Mouse (Mus musculus) liver, embryonic 13.5 days (tissue): ENCODE measurements at regions not wholly inside any gene's neighbourhood (a gene's known extent, or its start where the extent isn't known, plus 50 kb on each side); places are given as distances from the start of the nearest gene placed in this dataset.

Experiments
- ATAC-seq: fragments of 200-750 bp; cut with Nextera tagmentation; 2 replicates; pipeline ENCODE4 v1.8.0; 2017; ENCODE audit warnings: low read depth, mild to moderate bottlenecking, moderate number of reproducible peaks, moderate library complexity
- DNase-seq: peaks from one replicate; pipeline ENCODE4 v3.0.0; 2022
- H3K27ac ChIP-seq: fragments of 300-500 bp; sonication (generic); 2 replicates; pipeline ENCODE4 v1.5.1; 2015; ENCODE audit warnings: moderate library complexity, mild to moderate bottlenecking, inconsistent platforms
- H3K27me3 ChIP-seq: fragments of 300-500 bp; sonication (generic); 2 replicates; pipeline ENCODE4 v1.6.1; 2015; ENCODE audit warnings: mild to moderate bottlenecking, inconsistent platforms
- H3K36me3 ChIP-seq: fragments of 300-500 bp; sonication (generic); 2 replicates; pipeline ENCODE4 v1.6.1; 2015; ENCODE audit warnings: mild to moderate bottlenecking, inconsistent platforms
- H3K4me1 ChIP-seq: fragments of 300-500 bp; sonication (generic); replicated peaks from 2 replicates; pipeline ENCODE4 v1.6.1; 2015; ENCODE audit warnings: inconsistent platforms
- H3K4me2 ChIP-seq: fragments of 300-500 bp; sonication (generic); 2 replicates; pipeline ENCODE4 v1.6.1; 2015; ENCODE audit warnings: inconsistent platforms, mild to moderate bottlenecking, moderate library complexity
- H3K4me3 ChIP-seq: fragments of 300-500 bp; sonication (generic); replicated peaks from 2 replicates; pipeline ENCODE4 v1.5.1; 2015; ENCODE audit warnings: mild to moderate bottlenecking, inconsistent platforms
- H3K9ac ChIP-seq: fragments of 300-500 bp; sonication (generic); 2 replicates; pipeline ENCODE4 v1.6.1; 2015; ENCODE audit warnings: mild to moderate bottlenecking, inconsistent platforms
- H3K9me3 ChIP-seq: fragments of 300-500 bp; sonication (generic); replicated peaks from 2 replicates; pipeline ENCODE4 v1.6.1; 2016; ENCODE audit warnings: inconsistent platforms
- WGBS: fragments of 180-500 bp; shearing (Covaris S2); methylation state at CpG from one replicate; pipeline ENCODE4 v1.1.7; 2015; ENCODE audit not compliant: insufficient replicate concordance; 5-methylcytosine and 5-hydroxymethylcytosine counted together

GRCm38 (mm10) chr6:112152535-112153364 is 120.8 kb upstream of the Lmcd1 start:
- ATAC-seq (no peak), DNase-seq (no peak)
- Histone ChIP-seq H3K9ac (no peak overlapping the region), H3K4me2 (no peak overlapping the region), H3K9me3 (no peaks in the 10 kb centered on the region), H3K4me1 (no peaks in the 10 kb centered on the region), H3K27ac (no peak overlapping the region), H3K36me3 (no peaks in the 10 kb centered on the region), H3K27me3 (no peaks in the 10 kb centered on the region), H3K4me3 (no peak overlapping the region)
- 58% methylated on average over 10 of the region's 10 CpGs for WGBS

GRCm38 (mm10) chr6:112167487-112167886 is 106.1 kb upstream of the Lmcd1 start:
- DNase-seq (no peak), ATAC-seq (no peak)
- Histone ChIP-seq H3K4me3 (no peak overlapping the region), H3K4me2 (no peak overlapping the region), H3K9ac (no peak overlapping the region), H3K4me1 (no peaks in the 10 kb centered on the region), H3K27ac (no peak overlapping the region), H3K27me3 (no peaks in the 10 kb centered on the region), H3K9me3 (no peaks in the 10 kb centered on the region), H3K36me3 (no peaks in the 10 kb centered on the region)
- WGBS = 75% methylated on average over 3 of the region's 3 CpGs

- Histone ChIP-seq H3K4me2 (no peak overlapping the region), H3K9ac (no peak overlapping the region), H3K4me3 (no peak overlapping the region), H3K36me3 (no peaks in the 10 kb centered on the region), H3K27me3 (no peaks in the 10 kb centered on the region), H3K27ac (no peak overlapping the region), H3K9me3 (peaks cover 3% of the 10 kb centered on the region; the same call in 1 of the 2 replicates), H3K4me1 (no peaks in the 10 kb centered on the region)
- whole genome bisulfite sequencing = 31% methylated on average over 2 of the region's 2 CpGs
- ATAC-seq (no peak), DNase-seq (no peak)
These were observed 97.2 kb upstream of the Lmcd1 start for GRCm38 (mm10) chr6:112176344-112176743.

GRCm38 (mm10) chr6:112187636-112188035 is 85.9 kb upstream of the Lmcd1 start:
- H3K4me3 ChIP-seq = no peak overlapping the region
- H3K36me3 ChIP-seq = no peaks in the 10 kb centered on the region
- 95% methylated on average over 2 of the region's 2 CpGs for WGBS
- DNase-seq (no peak), ATAC-seq (no peak)
- no peaks in the 10 kb centered on the region for H3K4me1 ChIP-seq
- no peak overlapping the region for H3K4me2 ChIP-seq
- H3K27me3 ChIP-seq = no peaks in the 10 kb centered on the region
- no peak overlapping the region for H3K27ac ChIP-seq
- no peak overlapping the region for H3K9ac ChIP-seq
- H3K9me3 ChIP-seq = no peaks in the 10 kb centered on the region

GRCm38 (mm10) chr6:112191032-112191431 is 82.5 kb upstream of the Lmcd1 start:
- H3K4me1 ChIP-seq = no peaks in the 10 kb centered on the region
- H3K9ac ChIP-seq = no peak overlapping the region
- H3K4me2 ChIP-seq = no peak overlapping the region
- H3K36me3 ChIP-seq = no peaks in the 10 kb centered on the region
- H3K4me3 ChIP-seq = no peak overlapping the region
- ATAC-seq = no peak
- no peaks in the 10 kb centered on the region for H3K9me3 ChIP-seq
- WGBS = 42% methylated on average over 6 of the region's 6 CpGs
- H3K27ac ChIP-seq = no peak overlapping the region
- no peaks in the 10 kb centered on the region for H3K27me3 ChIP-seq
- no peak for DNase-seq

GRCm38 (mm10) chr6:112197445-112197844 is 76.1 kb upstream of the Lmcd1 start:
- H3K27me3 ChIP-seq = no peaks in the 10 kb centered on the region
- H3K4me2 ChIP-seq = no peak overlapping the region
- no peaks in the 10 kb centered on the region for H3K4me1 ChIP-seq
- peak; percentile 34; the same call in 1 of the 2 replicates for ATAC-seq
- no peaks in the 10 kb centered on the region for H3K36me3 ChIP-seq
- no peaks in the 10 kb centered on the region for H3K9me3 ChIP-seq
- H3K9ac ChIP-seq = no peak overlapping the region
- H3K27ac ChIP-seq = no peak overlapping the region
- peak; percentile 20 for DNase-seq
- WGBS = 9% methylated on average over 16 of the region's 16 CpGs
- no peak overlapping the region for H3K4me3 ChIP-seq

GRCm38 (mm10) chr6:112199241-112199640 is 74.3 kb upstream of the Lmcd1 start:
- H3K4me1 ChIP-seq = no peaks in the 10 kb centered on the region

GRCm38 (mm10) chr6:112202120-112202519 is 71.4 kb upstream of the Lmcd1 start:
- Histone ChIP-seq H3K4me2 (no peak overlapping the region), H3K9ac (no peak overlapping the region), H3K36me3 (no peaks in the 10 kb centered on the region), H3K4me3 (no peak overlapping the region), H3K4me1 (no peaks in the 10 kb centered on the region), H3K9me3 (no peaks in the 10 kb centered on the region), H3K27me3 (no peaks in the 10 kb centered on the region), H3K27ac (no peak overlapping the region)
- DNase-seq (no peak), ATAC-seq (no peak)
- WGBS = 48% methylated on average over 4 of the region's 4 CpGs

More at GRCm38 (mm10) chr6:112199241-112199640, 74.3 kb upstream of the Lmcd1 start:
- Histone ChIP-seq H3K36me3 (no peaks in the 10 kb centered on the region), H3K9me3 (no peaks in the 10 kb centered on the region), H3K4me2 (no peak overlapping the region), H3K4me3 (no peak overlapping the region), H3K27ac (no peak overlapping the region), H3K27me3 (no peaks in the 10 kb centered on the region), H3K9ac (no peak overlapping the region)
- no peak for ATAC-seq
- DNase-seq = no peak
- WGBS = 62% methylated on average over 4 of the region's 4 CpGs

GRCm38 (mm10) chr6:112203321-112203720 is 70.2 kb upstream of the Lmcd1 start:
- no peaks in the 10 kb centered on the region for H3K4me1 ChIP-seq
- no peak overlapping the region for H3K4me2 ChIP-seq
- H3K9ac ChIP-seq = no peak overlapping the region
- H3K9me3 ChIP-seq = no peaks in the 10 kb centered on the region
- DNase-seq = no peak
- H3K36me3 ChIP-seq = no peaks in the 10 kb centered on the region
- no peaks in the 10 kb centered on the region for H3K27me3 ChIP-seq
- no peak for ATAC-seq
- H3K27ac ChIP-seq = no peak overlapping the region
- no peak overlapping the region for H3K4me3 ChIP-seq
- 29% methylated on average over 2 of the region's 2 CpGs for WGBS

GRCm38 (mm10) chr6:112204956-112205355 is 68.6 kb upstream of the Lmcd1 start:
- WGBS = 49% methylated on average over 2 of the region's 2 CpGs
- Histone ChIP-seq H3K27me3 (no peaks in the 10 kb centered on the region), H3K4me2 (no peak overlapping the region), H3K4me1 (no peaks in the 10 kb centered on the region), H3K9me3 (no peaks in the 10 kb centered on the region), H3K27ac (no peak overlapping the region), H3K4me3 (no peak overlapping the region), H3K36me3 (no peaks in the 10 kb centered on the region), H3K9ac (no peak overlapping the region)
- DNase-seq = no peak
- ATAC-seq = no peak

GRCm38 (mm10) chr6:112205420-112205995 is 68.0 kb upstream of the Lmcd1 start:
- no peak overlapping the region for H3K4me2 ChIP-seq
- H3K9ac ChIP-seq = no peak overlapping the region
- no peaks in the 10 kb centered on the region for H3K4me1 ChIP-seq
- H3K36me3 ChIP-seq = no peaks in the 10 kb centered on the region
- H3K27me3 ChIP-seq = no peaks in the 10 kb centered on the region
- 65% methylated on average over 11 of the region's 11 CpGs for WGBS
- H3K27ac ChIP-seq = no peak overlapping the region
- DNase-seq (no peak), ATAC-seq (no peak)
- no peak overlapping the region for H3K4me3 ChIP-seq
- H3K9me3 ChIP-seq = no peaks in the 10 kb centered on the region

- no peak for ATAC-seq
- no peak overlapping the region for H3K9ac ChIP-seq
- H3K9me3 ChIP-seq = no peaks in the 10 kb centered on the region
- H3K27me3 ChIP-seq = no peaks in the 10 kb centered on the region
- WGBS = 39% methylated on average over 5 of the region's 5 CpGs
- no peak overlapping the region for H3K4me2 ChIP-seq
- H3K4me1 ChIP-seq = no peaks in the 10 kb centered on the region; the same call in 1 of the 2 replicates
- H3K36me3 ChIP-seq = no peaks in the 10 kb centered on the region
- no peak for DNase-seq
- H3K27ac ChIP-seq = no peak overlapping the region
- H3K4me3 ChIP-seq = no peak overlapping the region
These were observed 66.3 kb upstream of the Lmcd1 start for GRCm38 (mm10) chr6:112207229-112207628.
